Mouse (Mus musculus): Measurements from ENCODE around the gene Arhgap45. TPM values are rescaled to one million over a fixed set of nuclear protein-coding genes. Genes with fewer than 3 reads are reported as not detected.

Arhgap45 gene
- polyA plus RNA-seq, 1 experiment from 2014 or later, result 5.6 TPM

DNA sequence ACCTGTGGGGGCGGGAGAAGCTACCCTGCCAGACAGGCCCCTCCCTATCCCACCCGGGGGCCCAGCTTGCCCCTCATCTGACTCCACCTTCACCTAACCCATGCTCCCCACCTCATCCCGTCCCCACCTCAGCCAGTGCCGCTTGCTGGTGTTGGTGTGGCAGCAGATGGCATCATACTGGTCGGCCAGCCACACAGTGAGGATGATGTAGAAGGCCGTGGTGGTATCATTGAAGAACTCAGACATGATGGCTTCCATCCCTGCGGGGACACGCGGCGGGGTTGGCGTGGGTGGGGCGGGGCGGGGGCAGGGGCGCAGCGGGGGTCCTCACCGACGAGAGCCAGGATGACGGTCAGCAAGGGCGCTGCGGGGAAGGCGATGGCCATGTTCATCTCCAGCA, 38.4 kb upstream of the Arhgap45 start:
- H3K27ac ChIP-seq (replicated peaks), result no peak overlapping the region
- H3K9ac ChIP-seq (replicated peaks), result no peak overlapping the region
- ATAC-seq (ENCODE audit: low FRiP score, low read depth), result no peak
- peaks cover 12% of the 10 kb centered on the region; the same call in 1 of the 2 replicates for H3K27me3 ChIP-seq
- H3K4me2 ChIP-seq (replicated peaks), result no peak overlapping the region
- no peak overlapping the region for H3K4me3 ChIP-seq
- no peaks in the 10 kb centered on the region for H3K9me3 ChIP-seq
- WGBS, result 96% methylated on average over 21 of the region's 21 CpGs
- peaks cover 70% of the 10 kb centered on the region for H3K36me3 ChIP-seq
- peaks cover 16% of the 10 kb centered on the region for H3K4me1 ChIP-seq

DNA sequence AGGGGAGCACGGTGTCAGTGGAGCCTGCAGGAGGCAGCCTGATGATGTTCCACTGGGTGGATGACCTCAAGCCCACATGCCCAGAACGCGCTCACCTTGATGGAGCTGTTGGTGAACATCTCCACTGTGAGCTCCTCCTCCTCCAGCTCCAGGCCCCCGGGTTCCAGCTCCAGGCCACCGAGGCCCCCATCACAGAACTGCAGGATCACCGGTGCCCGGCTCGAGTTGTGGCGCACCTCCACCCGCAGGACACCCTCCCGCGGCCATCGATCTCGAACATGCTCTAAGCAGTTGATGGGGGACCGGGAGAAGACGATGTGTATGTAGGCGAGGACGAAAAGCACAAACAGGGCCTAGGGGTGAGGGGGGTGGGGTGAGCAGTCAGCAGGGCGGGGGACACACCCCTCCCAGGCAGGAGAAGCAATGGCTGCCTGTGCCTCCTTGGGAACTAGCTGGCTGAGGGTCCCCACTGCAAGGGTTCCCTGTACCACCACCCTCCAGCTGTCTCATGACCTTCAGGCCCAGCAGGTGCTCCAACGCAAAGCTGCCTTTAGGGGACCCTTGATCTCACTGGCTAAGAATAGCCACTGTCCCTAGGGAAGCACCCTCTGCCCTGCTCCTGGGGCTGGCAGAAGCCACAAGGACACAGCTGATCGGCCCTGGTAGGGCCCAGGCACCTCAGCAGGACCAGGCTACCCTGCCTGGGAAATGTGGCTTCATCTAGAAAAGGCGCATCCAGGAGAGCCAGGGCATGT, 36.9 kb upstream of the Arhgap45 start:
- no peak overlapping the region for H3K4me3 ChIP-seq
- H3K27me3 ChIP-seq, result 0 out of 2 replicates have a peak, but pooled peaks cover 4% of the 10 kb centered on the region
- 96% methylated on average over 22 of the region's 22 CpGs for WGBS
- no peaks in the 10 kb centered on the region for H3K9me3 ChIP-seq
- no peak overlapping the region for H3K4me2 ChIP-seq (replicated peaks)
- no peak for ATAC-seq (ENCODE audit: low FRiP score, low read depth)
- H3K4me1 ChIP-seq, result peaks cover 22% of the 10 kb centered on the region
- H3K27ac ChIP-seq (replicated peaks), result no peak overlapping the region
- H3K9ac ChIP-seq (replicated peaks), result peak overlapping the region; percentile 15; the same call in 1 of the 2 replicates
- peaks cover 60% of the 10 kb centered on the region for H3K36me3 ChIP-seq

DNA sequence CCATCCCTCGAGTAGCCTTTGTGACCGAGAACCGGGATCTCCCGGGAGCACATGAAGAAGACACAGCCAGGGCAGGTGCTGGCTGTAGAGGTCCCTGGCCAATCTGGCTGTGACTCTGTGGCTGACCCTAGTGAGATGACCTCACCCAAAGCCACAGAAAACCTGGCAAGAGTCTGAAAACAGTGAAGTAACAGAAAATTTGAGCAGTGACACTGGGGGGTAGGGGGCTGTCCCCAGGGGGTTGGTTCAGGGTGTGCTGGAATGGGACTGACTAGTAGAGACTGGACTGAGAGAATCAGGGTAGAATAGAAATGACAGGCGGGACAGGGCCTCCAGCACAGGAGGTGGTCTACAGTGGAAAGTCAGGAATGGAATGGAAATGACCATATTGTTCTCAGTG, 33.2 kb upstream of the Arhgap45 start:
- H3K9me3 ChIP-seq, result no peaks in the 10 kb centered on the region
- ATAC-seq (ENCODE audit: low FRiP score, low read depth), result no peak
- H3K4me2 ChIP-seq (replicated peaks), result peak overlapping the region; percentile 89
- 72% methylated on average over 5 of the region's 5 CpGs for WGBS
- H3K27ac ChIP-seq (replicated peaks), result 0 out of 2 replicates have a peak overlapping the region, but pooled peaks have one; percentile 92
- H3K4me1 ChIP-seq, result peaks cover 37% of the 10 kb centered on the region
- peak overlapping the region; percentile 79 for H3K4me3 ChIP-seq
- peaks cover 19% of the 10 kb centered on the region for H3K27me3 ChIP-seq
- peaks cover 29% of the 10 kb centered on the region for H3K36me3 ChIP-seq
- peak overlapping the region; percentile 86 for H3K9ac ChIP-seq (replicated peaks)

DNA sequence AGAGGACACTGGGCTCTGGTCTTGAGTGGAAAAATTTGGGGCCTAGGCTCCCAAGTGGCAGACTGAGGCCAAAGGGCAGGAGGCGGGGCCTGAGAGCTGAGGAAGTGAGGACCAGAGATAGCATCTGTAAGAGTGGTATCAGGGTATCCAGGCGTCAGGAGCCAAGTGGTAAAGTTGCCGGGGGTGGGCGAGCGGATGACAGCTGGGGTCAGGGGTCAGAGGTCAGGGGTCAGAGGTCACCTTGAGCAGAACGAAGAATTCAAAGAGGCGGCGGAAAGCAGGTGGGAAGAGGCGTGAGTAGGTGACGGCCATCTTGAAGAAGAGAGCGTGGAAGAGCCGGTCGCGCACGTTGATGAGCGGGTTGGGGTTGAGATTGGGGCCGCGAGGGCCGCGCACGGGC, 32.8 kb upstream of the Arhgap45 start:
- Histone ChIP-seq H3K4me1 (peaks cover 41% of the 10 kb centered on the region), H3K9me3 (no peaks in the 10 kb centered on the region), H3K27me3 (peaks cover 23% of the 10 kb centered on the region), H3K36me3 (peaks cover 24% of the 10 kb centered on the region), H3K9ac (replicated peaks) (peak overlapping the region; percentile 86), H3K4me2 (replicated peaks) (peak overlapping the region; percentile 89), H3K4me3 (peak overlapping the region; percentile 79), H3K27ac (replicated peaks) (peak overlapping the region; percentile 92)
- WGBS, result under 1% methylated on average over 21 of the region's 21 CpGs
- peak; percentile 4; the same call in 1 of the 2 replicates for ATAC-seq (ENCODE audit: low FRiP score, low read depth)

DNA sequence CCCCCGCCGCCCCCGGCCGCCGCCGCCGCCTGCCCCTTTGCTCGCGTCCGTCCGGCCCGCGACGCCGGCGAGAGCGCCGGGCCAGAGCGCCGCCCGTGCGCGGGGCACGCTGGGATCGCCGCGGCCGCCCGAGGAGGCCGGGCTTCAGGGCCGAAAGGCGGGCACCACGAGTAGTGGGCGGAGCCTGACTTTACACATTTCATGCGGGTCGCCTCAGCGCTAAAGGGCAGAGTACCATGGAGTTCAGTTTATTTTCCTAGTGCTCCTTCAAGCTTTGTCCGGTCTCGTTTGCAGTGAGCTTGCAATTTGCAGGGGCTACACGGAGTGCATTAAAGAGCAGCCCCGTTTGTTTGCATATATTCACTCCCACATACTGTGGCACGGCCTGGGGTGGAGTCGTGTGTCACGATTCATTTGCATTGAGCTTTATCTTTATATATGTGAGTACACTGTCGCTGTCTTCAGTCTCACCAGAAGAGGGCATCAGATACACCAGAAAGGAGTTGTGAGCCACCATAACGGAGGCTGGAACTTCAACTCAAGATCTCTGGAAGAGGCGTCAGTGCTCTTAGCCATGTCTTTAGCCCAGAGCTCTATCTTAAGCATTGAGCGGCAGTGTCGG, 32.1 kb upstream of the Arhgap45 start, which contains the start of gene Tmem259:
TSS of gene Tmem259 (minus strand) at position 136 of the 622 bp plus-strand sequence.
- ATAC-seq (ENCODE audit: low FRiP score, low read depth), result peak; percentile 82
- H3K27me3 ChIP-seq, result peaks cover 30% of the 10 kb centered on the region
- WGBS, result under 1% methylated on average over 38 of the region's 49 CpGs
- H3K9me3 ChIP-seq, result no peaks in the 10 kb centered on the region
- H3K4me3 ChIP-seq, result peak within 1 kb of the TSS; percentile 79
- H3K36me3 ChIP-seq, result peaks cover 18% of the 10 kb centered on the region
- peaks cover 48% of the 10 kb centered on the region for H3K4me1 ChIP-seq
- peak within 1 kb of the TSS; percentile 86 for H3K9ac ChIP-seq (replicated peaks)
- H3K27ac ChIP-seq (replicated peaks), result peak within 1 kb of the TSS; percentile 92
- H3K4me2 ChIP-seq (replicated peaks), result peak within 1 kb of the TSS; percentile 89

DNA sequence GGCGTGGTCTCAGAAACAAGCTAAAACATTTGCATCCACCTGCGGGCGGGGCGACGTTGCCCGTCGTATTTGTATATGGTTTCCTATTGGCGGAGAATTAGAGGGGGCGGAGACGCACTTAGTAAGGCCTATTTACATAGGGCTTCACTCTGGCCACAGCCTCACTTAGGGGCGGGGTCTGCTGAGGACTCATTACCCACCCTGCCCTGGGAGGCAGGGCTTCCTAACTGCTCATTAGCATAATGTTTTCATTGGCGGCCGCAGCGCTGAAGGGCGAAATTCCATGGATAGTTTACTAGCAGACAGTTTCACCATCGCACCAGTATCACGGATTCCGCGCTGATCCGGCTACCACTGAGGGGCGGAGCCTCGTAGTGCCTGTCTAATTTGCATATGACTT, 31.6 kb upstream of the Arhgap45 start:
- Histone ChIP-seq H3K27ac (replicated peaks) (peak overlapping the region; percentile 92), H3K4me2 (replicated peaks) (peak overlapping the region; percentile 89), H3K9me3 (no peaks in the 10 kb centered on the region), H3K9ac (replicated peaks) (peak overlapping the region; percentile 86), H3K27me3 (peaks cover 35% of the 10 kb centered on the region), H3K4me3 (peak overlapping the region; percentile 79), H3K4me1 (peaks cover 48% of the 10 kb centered on the region), H3K36me3 (peaks cover 12% of the 10 kb centered on the region)
- WGBS, result under 1% methylated on average over 22 of the region's 22 CpGs
- ATAC-seq (ENCODE audit: low FRiP score, low read depth), result peak; percentile 93

DNA sequence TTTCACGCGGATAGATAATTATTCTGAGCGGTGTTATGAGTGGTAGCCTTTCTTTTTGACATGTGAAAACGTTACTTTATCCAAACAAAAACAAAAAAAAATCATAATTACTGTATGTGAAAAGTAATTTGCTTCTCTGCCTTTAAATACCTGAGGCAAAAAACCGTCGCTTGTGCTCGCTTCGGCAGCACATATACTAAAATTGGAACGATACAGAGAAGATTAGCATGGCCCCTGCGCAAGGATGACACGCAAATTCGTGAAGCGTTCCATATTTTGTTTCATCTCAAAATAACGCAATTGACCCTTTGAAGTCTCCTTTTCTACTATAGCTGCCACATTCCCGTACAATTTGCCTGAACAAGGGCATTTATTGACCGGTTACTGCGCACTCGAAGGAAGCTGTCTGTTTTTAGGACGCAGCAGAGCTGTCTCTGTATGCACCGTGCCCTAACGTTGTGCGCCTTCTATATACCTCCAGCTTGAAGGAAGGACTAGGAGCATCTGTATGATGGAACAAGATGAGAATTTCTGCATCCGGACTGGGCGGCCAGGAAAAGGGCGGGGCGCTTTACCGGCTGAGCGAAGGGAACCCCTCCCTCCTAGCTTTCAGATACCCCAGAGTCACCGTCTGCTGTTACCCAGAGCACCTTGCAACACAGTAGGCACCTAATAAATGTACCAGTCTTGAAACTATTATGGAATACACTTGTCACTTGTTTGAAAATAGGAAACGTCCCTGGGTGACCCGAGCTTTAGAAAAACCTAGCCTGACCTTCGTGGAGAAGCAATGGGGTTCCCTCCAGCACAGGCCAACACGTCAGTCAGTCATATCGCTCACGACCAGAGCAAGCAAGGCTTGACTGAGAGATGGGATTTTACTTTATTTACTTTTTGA, 30.9 kb upstream of the Arhgap45 start:
- H3K9ac ChIP-seq (replicated peaks), result peak overlapping the region; percentile 68
- peaks cover 48% of the 10 kb centered on the region for H3K4me1 ChIP-seq
- H3K27me3 ChIP-seq, result peaks cover 41% of the 10 kb centered on the region
- WGBS, result 3% methylated on average over 35 of the region's 35 CpGs
- 0 out of 2 replicates have a peak, but pooled peaks cover 7% of the 10 kb centered on the region for H3K36me3 ChIP-seq
- H3K4me2 ChIP-seq (replicated peaks), result peak overlapping the region; percentile 89
- H3K9me3 ChIP-seq, result no peaks in the 10 kb centered on the region
- no peak for ATAC-seq (ENCODE audit: low FRiP score, low read depth)
- peak overlapping the region; percentile 92 for H3K27ac ChIP-seq (replicated peaks)
- peak overlapping the region; percentile 79 for H3K4me3 ChIP-seq

DNA sequence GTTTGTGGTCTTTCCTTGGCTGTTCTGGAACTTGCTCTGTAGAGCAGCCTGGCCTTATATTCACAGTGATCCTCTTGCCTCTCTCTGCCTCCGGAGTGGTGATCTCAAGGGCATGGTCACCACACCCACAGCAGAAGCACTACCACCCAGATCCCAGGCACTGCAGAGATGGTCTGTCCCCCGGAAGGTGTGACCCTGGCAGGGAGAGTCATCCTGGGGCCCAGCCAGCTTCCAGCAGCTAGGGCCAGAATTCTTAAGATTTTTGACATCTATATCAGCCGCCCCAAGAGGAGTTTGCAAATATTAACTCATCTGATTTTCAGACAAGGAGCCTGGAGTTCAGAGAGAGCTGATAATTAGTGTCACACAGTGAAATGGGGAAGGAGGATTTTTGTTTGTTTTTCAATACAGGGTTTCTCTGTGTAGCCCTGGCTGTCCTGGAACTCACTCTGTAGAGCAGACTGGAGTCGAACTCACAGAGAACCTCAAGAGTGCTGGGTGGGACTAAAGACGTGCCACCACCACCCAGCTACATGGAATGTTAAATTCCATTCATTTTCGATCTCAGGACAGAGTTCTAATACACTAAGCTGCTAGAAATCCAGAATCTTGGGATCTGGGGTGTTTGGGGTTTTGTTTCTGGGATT, 30.1 kb upstream of the Arhgap45 start:
- Histone ChIP-seq H3K9me3 (no peaks in the 10 kb centered on the region), H3K27me3 (peaks cover 48% of the 10 kb centered on the region), H3K9ac (replicated peaks) (peak overlapping the region; percentile 68; the same call in 1 of the 2 replicates), H3K4me3 (peak overlapping the region; percentile 79), H3K27ac (replicated peaks) (peak overlapping the region; percentile 92), H3K36me3 (0 out of 2 replicates have a peak, but pooled peaks cover 1% of the 10 kb centered on the region), H3K4me1 (peaks cover 44% of the 10 kb centered on the region), H3K4me2 (replicated peaks) (peak overlapping the region; percentile 89)
- no peak for ATAC-seq (ENCODE audit: low FRiP score, low read depth)
- WGBS, result 48% methylated on average over 6 of the region's 6 CpGs

DNA sequence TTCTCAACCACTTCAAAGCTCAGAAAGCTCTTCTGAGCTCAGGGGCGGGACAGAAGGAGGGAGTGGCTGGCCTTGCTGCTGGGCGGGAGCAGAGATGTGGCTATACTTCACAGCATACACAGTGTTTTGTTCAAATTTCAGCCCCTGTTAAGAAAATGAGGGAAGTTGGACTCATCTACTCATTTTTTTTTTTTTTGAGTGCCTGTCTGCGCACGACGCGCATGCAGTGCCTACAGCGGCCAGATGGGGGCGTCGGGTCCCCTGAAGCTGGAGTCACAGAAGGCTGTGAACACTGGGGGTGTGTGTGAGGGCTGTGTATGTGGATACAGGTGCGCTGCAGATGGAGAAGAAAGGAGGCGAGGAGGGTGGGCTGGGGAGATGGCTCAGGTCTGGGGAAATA, 29.5 kb upstream of the Arhgap45 start:
- peak overlapping the region; percentile 1; the same call in 1 of the 2 replicates for H3K4me3 ChIP-seq
- peak overlapping the region; percentile 7; the same call in 1 of the 2 replicates for H3K4me2 ChIP-seq (replicated peaks)

DNA sequence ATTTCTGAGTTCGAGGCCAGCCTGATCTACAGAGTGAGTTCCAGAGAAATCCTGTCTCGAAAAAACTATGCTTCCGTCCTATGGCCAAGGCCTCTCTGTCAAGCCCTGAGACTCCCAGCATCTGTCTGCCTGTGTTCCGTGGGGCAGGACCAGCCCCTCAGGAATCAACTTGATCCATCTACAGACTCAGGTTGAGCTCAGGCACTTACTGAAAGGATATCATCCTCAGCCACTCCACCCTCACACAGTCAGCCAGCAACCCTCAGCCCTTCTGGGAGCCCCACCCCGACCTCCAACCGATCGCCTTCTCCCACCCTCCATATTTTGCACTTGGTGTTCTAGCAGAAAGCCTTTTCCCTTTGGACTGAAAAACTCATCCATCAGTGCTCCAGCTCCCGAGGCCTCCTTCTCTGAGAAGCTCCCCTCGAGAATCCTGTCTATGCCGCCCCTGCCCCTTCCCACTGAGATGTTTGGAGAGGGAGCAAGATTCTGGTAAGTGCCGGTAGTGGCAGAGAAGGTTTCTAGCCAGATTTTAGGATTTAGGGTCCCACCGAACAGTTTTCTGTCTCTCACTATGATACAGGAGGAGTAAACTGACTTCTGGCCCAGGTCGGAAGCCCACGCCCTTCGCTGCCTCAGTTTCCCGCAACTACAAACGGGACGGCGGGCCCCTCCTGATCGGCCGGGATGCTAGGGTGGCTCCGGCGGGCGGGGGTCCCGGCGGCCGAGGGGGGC, 28.5 kb upstream of the Arhgap45 start:
- WGBS, result 12% methylated on average over 27 of the region's 27 CpGs
- H3K4me2 ChIP-seq (replicated peaks), result peak overlapping the region; percentile 54
- H3K27ac ChIP-seq (replicated peaks), result 0 out of 2 replicates have a peak overlapping the region, but pooled peaks have one; percentile 20
- H3K4me1 ChIP-seq, result peaks cover 33% of the 10 kb centered on the region
- no peak for ATAC-seq (ENCODE audit: low FRiP score, low read depth)
- H3K27me3 ChIP-seq, result peaks cover 48% of the 10 kb centered on the region
- H3K9ac ChIP-seq (replicated peaks), result peak overlapping the region; percentile 50
- H3K4me3 ChIP-seq, result peak overlapping the region; percentile 47
- no peaks in the 10 kb centered on the region for H3K36me3 ChIP-seq
- 0 out of 2 replicates have a peak, but pooled peaks cover 4% of the 10 kb centered on the region for H3K9me3 ChIP-seq

More for the DNA sequence above, 29.5 kb upstream of the Arhgap45 start:
- Histone ChIP-seq H3K27ac (replicated peaks) (no peak overlapping the region), H3K9ac (replicated peaks) (peak overlapping the region; percentile 8), H3K36me3 (no peaks in the 10 kb centered on the region), H3K4me1 (peaks cover 41% of the 10 kb centered on the region), H3K9me3 (0 out of 2 replicates have a peak, but pooled peaks cover 4% of the 10 kb centered on the region), H3K27me3 (peaks cover 48% of the 10 kb centered on the region)
- 6% methylated on average over 11 of the region's 11 CpGs for WGBS
- no peak for ATAC-seq (ENCODE audit: low FRiP score, low read depth)
